Mouse (Mus musculus) layer of hippocampus, adult 18-20 months (tissue): ENCODE measurements around the gene Ctxn1. TPM values are rescaled to one million over a fixed set of nuclear protein-coding genes. Genes with fewer than 3 reads are reported as not detected.

Experiments used
- DNase-seq, 2 experiments: peaks; one replicate each; pipeline ENCODE4 v3.0.0; 2022; ENCODE audit warnings: low spot score in 2 of 2
- total RNA-seq, 2 experiments: library from RNA; stranded (reverse); gene quantifications; 2 replicates each; pipeline ENCODE4 v1.2.3; 2021

Ctxn1 gene
- total RNA-seq, 2 experiments from 2014 or later = 524 to 546 TPM

DNA sequence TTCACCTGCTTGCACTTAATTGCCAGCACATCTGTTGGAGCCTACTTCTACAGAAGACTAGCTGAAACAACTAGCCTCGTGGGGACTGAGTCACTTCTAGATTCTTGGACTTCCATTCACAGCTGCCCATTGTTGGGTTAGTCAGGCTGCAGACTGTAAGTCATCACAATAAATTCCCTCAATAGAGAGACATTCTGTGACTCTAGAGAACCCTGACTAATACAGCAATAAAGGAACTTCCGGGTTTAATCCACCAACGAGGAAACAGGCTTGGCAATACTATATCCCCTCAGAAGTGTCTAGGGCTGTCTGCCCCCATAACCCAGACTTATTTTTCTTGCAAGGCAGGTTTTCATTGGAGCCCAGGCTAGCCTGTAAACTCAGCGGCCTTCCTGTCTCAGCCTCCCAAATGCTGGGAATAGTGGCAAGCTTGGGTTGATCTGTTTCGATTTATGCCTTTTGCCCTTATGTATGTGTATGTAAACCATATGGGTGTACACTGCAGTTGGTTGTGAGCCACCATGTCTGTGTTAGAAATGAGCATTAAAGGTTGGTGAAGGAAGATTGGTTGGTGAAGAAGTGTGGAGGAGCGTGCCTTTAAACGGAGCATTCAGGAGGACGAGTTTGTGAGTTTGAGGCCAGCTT, 6.8 kb downstream of the Ctxn1 start:
- DNase-seq = no peak

GRCm38 (mm10) chr8:4250306-4250970, 8.6 kb downstream of the Ctxn1 start:
- peak; percentile 80 to 91 for DNase-seq

DNA sequence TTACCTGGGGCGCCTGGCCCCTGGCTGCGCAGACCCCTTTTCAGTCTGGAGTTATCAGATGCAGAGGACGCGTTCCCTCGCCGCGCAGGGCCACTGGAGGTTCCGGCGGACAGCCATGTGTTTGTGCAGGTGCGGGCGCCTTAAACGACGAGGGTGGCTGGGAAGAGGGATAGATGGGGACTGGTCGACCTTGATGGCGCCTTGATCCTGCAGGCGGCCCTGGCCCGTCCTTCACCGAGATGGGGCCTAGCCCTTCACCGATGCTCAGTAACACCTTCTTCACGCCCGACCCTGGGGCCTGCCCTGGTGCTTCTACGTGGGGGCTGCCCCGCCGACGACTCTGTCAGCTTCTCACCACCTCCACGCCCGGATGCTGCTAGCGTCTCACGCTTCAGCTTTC, 9.9 kb downstream of the Ctxn1 start:
- no peak for DNase-seq

GRCm38 (mm10) chr8:4247951-4248540, 11.0 kb downstream of the Ctxn1 start, which contains the start of gene Tgfbr3l:
Gene Tgfbr3l (plus strand): TSS chr8:4248214.
- no peak for DNase-seq

GRCm38 (mm10) chr8:4247241-4247640, 11.8 kb downstream of the Ctxn1 start:
- DNase-seq = no peak

DNA sequence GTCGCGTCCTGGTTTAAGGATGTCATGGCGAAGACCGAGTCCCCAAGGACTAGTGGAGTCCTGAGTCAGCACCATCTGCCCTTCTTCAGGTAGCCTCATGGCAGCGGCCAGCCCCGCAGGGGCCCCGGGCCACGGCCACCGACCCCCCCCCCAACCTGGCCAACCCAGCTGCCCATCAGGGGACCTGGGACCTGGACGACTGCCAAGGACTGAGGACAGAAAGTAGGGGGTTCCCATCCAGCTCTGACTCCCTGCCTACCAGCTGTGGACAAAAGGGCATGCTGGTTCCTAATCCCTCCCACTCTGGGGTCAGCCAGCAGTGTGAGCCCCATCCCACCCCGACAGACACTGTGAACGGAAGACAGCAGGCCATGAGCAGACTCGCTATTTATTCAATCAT, 13.3 kb downstream of the Ctxn1 start:
- no peak for DNase-seq

DNA sequence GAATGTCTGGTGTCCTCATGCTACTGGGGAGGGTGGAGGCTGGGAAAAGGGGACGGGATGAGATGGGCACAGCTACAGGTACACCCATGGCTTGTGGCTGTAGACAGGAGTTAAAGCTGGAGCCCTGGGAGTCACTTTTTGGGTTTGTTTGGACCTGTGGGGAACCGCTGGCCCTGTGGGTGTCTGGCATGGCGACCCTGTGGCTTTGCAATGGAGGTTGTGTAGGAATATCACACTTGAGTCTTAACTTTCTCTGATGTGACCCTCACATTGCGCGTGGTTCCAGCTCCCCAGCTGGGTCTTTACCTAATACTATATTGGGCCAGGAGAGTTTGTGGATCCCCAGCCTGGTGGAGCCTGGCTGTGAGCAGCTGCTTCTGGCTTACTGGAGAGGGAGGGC, 14.0 kb downstream of the Ctxn1 start:
- no peak for DNase-seq

DNA sequence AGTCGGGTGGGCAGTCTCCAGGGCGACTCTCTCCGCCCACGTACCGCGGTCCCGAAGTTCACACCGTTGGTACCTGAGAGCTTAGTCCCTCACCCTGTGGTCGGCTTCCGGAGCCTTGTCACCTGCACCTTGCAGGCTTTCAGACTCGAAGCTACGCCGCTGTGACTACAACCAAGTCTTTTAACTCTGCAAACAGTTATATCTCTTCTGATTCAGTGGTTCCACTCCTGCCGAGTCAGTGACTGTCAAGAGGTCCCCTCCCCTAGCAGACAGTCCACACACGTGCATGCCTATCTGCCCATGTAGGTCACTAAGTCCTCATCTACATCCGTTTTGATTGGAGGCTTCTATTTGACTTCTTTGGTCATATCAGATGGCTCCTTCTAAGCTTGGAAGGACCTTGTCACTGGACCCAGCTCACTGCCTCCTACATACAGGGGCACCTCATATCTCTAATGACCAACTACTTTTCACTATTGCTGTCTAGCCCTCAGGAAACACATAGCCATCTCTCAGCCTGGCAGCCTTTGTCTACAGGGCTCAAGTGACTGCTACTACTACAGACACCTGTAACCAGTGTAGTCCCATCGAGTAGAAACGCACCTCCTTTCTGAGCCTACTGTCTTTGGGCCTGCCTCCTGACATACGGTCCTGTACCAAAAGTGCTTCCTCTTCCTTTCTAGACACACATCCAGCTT, 19.7 kb downstream of the Ctxn1 start:
- DNase-seq = no peak

GRCm38 (mm10) chr8:4238434-4239192, 20.5 kb downstream of the Ctxn1 start, which contains the start of the genes Map2k7 and Gm49320:
Gene Map2k7 (plus strand): TSS chr8:4238740.
Gene Gm49320 (plus strand): TSS chr8:4238865.
- peak; percentile 100 for DNase-seq

DNA sequence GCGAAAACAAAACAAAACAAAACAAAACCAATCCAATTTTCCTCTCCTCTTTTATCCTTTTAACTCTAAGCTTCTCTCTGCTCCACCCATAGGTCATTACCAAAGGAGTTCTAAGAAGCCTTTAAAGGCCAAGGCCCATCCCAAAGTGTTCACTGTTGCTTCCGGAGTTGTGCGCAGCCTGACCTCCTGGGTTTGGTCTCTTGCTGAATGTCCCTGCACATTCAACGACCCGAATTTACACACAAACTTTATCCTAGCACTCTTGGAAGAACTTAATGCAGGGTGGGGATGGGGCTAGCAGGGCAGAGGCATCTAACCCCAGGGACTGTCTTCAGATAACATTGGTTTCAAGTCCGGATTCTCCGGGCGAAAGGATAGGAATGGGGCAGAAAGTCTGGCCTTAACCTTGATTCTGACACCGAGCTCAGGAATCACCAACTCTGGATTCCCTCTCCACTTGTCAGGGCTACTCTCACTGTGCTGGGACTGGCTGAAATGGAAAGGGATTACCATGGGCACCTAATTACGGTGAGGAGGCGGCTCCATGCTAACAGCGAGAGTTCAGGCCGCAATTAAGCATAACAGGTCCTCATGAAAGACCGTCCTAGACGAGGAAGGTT, 21.1 kb downstream of the Ctxn1 start:
- no peak for DNase-seq

DNA sequence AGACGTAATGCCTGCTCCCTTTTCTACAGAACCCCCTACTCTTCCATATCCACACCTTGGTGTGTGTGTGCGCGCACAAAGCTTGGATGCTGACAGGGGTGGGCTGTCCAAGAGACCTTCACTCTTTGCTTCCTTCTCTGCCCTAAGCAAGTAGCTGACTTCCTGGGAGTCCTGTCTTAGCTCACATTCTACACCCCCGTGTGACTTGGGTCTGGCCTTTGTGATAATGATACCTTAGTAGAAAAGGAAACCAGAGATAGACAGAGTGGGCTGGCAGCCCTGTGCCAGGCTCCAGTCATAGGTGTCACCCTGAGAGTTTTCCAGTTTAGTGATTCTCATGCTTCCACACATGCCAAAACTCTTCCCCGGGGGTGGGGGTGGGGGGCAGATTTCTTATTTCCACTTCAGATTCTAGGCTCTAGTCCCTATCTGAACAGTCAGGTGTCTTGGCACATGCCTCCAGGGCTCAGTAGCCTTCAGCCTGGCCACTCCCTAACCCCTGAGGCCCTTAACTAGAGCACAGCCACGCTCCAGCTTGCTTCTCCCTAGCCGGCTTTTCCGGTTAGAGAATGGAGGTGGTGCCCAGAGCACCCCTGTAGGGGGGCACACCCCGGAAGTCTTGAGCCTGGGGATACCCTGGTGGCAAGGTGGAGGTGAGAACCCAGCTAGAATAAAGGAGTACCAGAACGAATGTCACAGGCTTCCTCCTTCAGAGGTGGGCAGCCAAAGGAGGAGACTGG, 28.3 kb downstream of the Ctxn1 start:
- DNase-seq = no peak

DNA sequence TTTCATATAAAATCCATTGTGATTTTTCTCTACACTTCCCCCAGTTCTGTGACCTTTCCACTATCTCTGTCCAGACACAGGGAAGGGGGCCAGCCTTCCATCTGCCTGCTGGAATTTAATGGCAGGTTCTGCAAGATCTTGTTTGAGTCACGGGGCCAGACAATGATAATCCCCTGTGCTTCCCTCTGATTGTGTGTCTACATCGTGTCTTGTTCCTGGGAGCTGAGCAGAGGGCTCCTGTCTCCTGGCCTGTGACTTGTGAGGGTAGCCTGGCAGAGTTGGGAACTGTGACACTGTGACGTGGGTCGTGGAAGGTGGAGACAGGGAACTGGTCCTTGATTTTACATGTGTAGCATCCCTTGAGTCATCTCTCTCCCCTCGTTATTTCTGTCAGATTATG, 29.3 kb downstream of the Ctxn1 start:
- DNase-seq = no peak

GRCm38 (mm10) chr8:4227919-4228318, 31.2 kb downstream of the Ctxn1 start:
- DNase-seq = no peak

DNA sequence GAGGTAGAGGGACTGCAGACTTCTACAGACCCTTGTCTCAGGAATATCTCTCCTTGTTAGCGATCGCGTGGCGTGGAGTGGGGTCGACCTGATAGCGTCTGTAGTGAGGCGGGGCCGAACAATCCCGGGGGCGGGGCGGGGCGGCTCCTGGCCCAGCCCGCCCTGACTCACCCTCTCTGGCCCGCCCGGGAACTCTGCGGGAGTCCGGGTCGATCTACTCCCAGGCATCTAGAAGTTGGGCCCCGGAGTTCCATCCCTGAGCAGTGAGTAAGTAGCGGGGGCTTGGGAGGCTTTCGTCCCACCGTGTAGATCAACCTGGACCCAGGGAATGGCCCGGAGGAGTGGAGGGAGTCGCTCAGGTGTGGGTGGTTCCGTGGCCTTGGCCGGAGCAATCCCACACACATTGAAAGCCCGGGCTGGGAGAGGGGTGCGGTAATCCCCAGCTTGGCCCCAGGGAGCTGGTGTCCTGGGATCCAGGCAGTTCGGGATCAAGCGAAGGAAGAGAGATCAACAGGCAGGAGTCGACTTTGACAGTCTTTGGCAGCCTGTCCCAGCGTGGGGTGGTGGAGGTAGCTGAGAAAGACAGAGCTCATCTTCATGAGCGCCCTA, 32.2 kb downstream of the Ctxn1 start, which contains the start of gene Lrrc8e:
Lrrc8e (plus strand) TSS at position 89 of the 609 bp plus-strand sequence.
- no peak for DNase-seq

- no peak for DNase-seq
These were observed 32.8 kb downstream of the Ctxn1 start for GRCm38 (mm10) chr8:4226323-4226722.

- no peak for DNase-seq
These were observed 37.0 kb downstream of the Ctxn1 start for GRCm38 (mm10) chr8:4222059-4222458.

- DNase-seq = no peak
These were observed 39.5 kb downstream of the Ctxn1 start for GRCm38 (mm10) chr8:4219617-4220016.

DNA sequence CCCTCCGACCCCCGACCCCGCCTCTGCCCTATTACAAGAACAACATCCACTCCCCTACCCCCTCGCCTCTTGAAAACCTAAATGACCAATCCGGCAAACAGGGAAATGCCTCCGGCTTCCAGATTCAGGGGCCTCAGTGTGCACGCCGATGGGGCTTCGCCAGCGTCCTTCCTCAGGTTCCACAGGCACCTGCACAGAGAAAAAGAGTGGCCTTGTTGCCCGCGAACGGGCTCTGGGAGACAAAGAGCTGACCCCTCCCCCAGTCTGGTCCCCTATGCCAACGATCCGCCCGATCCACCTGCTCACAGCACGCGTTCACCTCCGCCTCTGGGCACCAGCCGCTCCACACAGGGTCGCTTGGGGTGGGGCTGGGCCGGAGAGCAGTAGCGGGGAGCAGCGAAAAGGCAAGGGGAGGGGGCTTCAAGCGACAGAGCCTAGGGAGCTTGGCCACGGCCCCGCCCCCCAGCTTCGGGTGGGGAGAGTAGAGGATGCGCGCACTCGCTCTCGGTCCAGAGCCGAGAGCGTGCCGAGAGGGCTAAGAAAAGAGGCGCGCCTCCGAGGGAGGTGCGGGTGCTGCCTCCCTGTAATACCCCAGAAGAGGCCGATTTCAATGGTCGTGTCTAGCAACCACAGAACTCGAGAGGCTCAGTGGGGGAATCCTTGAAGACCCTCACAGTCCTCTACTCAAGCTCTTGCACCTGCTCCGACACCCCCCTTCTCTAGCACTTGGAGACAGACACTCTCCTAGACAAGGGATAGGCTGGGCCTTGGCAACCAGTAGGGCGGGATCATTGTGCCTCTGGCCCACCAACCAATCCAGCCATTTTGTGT, 42.1 kb downstream of the Ctxn1 start, which contains the start of gene Prr36:
Prr36 (minus strand) TSS at position 669 of the 831 bp plus-strand sequence.
- peak in 1 of 2 experiments; percentile 69 for DNase-seq
